Mouse (Mus musculus) hindbrain, embryonic 13.5 days (tissue): ENCODE results near the gene Rpp25. TPM values are rescaled to one million over a fixed set of nuclear protein-coding genes. Genes with fewer than 3 reads are reported as not detected.
A peak's percentile ranks its signal among the peaks of the same experiment; 100 is the strongest.

ENCODE experiments used
- ATAC-seq: fragments of 200-750 bp; cut with Nextera tagmentation; 2 replicates; pipeline ENCODE4 v1.8.0; 2017; ENCODE audit warnings: moderate TSS enrichment; ENCODE audit not compliant: low FRiP score
- H3K27ac ChIP-seq: fragments of 300-500 bp; sonication (generic); 2 replicates; pipeline ENCODE4 v1.5.1; 2015; ENCODE audit warnings: inconsistent platforms, mild to moderate bottlenecking, moderate library complexity
- H3K27me3 ChIP-seq: fragments of 300-500 bp; sonication (generic); 2 replicates; pipeline ENCODE4 v1.6.1; 2015; ENCODE audit warnings: mild to moderate bottlenecking, inconsistent platforms
- H3K36me3 ChIP-seq: fragments of 300-500 bp; sonication (generic); 2 replicates; pipeline ENCODE4 v1.6.1; 2015; ENCODE audit warnings: mild to moderate bottlenecking, inconsistent platforms
- H3K4me1 ChIP-seq: fragments of 300-500 bp; sonication (generic); replicated peaks from 2 replicates; pipeline ENCODE4 v1.6.1; 2015; ENCODE audit warnings: inconsistent platforms
- H3K4me2 ChIP-seq: fragments of 300-500 bp; sonication (generic); 2 replicates; pipeline ENCODE4 v1.6.1; 2015; ENCODE audit warnings: inconsistent platforms, mild to moderate bottlenecking, moderate library complexity
- H3K4me3 ChIP-seq: fragments of 300-500 bp; sonication (generic); 2 replicates; pipeline ENCODE4 v1.5.1; 2015; ENCODE audit warnings: mild to moderate bottlenecking, inconsistent platforms
- H3K9ac ChIP-seq: fragments of 300-500 bp; sonication (generic); 2 replicates; pipeline ENCODE4 v1.6.1; 2015; ENCODE audit warnings: mild to moderate bottlenecking, inconsistent platforms
- H3K9me3 ChIP-seq: fragments of 300-500 bp; sonication (generic); 2 replicates; pipeline ENCODE4 v1.6.1; 2016; ENCODE audit warnings: inconsistent platforms
- WGBS: fragments of 180-500 bp; shearing (Covaris S2); methylation state at CpG from one replicate; pipeline ENCODE4 v1.1.7; 2015; 5-methylcytosine and 5-hydroxymethylcytosine counted together
- polyA plus RNA-seq: library from polyadenylated mRNA; unstranded; fragments of >200 nt; fragmentation: Nextera tagmentation; extraction: Ambion mirVana; gene quantifications from 2 replicates; pipeline ENCODE4 v1.2.1, GENCODE M21; 2015

Gene Rpp25
- polyA plus RNA-seq, 1 experiment from 2014 or later = 15.6 TPM

- Histone ChIP-seq H3K27me3 (peaks cover 39% of the 10 kb centered on the region), H3K9me3 (no peaks in the 10 kb centered on the region), H3K27ac (peak overlapping the region; percentile 74), H3K4me2 (no peak overlapping the region), H3K4me1 (peaks cover 62% of the 10 kb centered on the region), H3K36me3 (no peaks in the 10 kb centered on the region), H3K9ac (no peak overlapping the region; the same call in 1 of the 2 replicates), H3K4me3 (no peak overlapping the region)
- no peak for ATAC-seq
- WGBS = 47% methylated on average over 7 of the region's 7 CpGs
Observed at GRCm38 (mm10) chr9:57498536-57498935, 5.3 kb upstream of the Rpp25 start.

- H3K27me3 ChIP-seq = peaks cover 67% of the 10 kb centered on the region
Observed at GRCm38 (mm10) chr9:57501452-57501851, 2.4 kb upstream of the Rpp25 start.

GRCm38 (mm10) chr9:57501861-57502260, 2.0 kb upstream of the Rpp25 start:
- H3K4me3 ChIP-seq = peak overlapping the region; percentile 26
- no peaks in the 10 kb centered on the region for H3K36me3 ChIP-seq
- peak overlapping the region; percentile 69 for H3K9ac ChIP-seq
- under 1% methylated on average over 20 of the region's 20 CpGs for WGBS
- H3K4me2 ChIP-seq = peak overlapping the region; percentile 87
- peak overlapping the region; percentile 90 for H3K27ac ChIP-seq
- H3K9me3 ChIP-seq = no peaks in the 10 kb centered on the region
- ATAC-seq = peak; percentile 59
- H3K4me1 ChIP-seq = peaks cover 92% of the 10 kb centered on the region
- H3K27me3 ChIP-seq = peaks cover 68% of the 10 kb centered on the region

More at GRCm38 (mm10) chr9:57501452-57501851, 2.4 kb upstream of the Rpp25 start:
- Histone ChIP-seq H3K4me1 (peaks cover 91% of the 10 kb centered on the region), H3K4me2 (peak overlapping the region; percentile 87), H3K4me3 (peak overlapping the region; percentile 26), H3K27ac (peak overlapping the region; percentile 90), H3K36me3 (no peaks in the 10 kb centered on the region), H3K9ac (peak overlapping the region; percentile 69), H3K9me3 (no peaks in the 10 kb centered on the region)
- no peak for ATAC-seq
- 4% methylated on average over 13 of the region's 13 CpGs for WGBS

- no peaks in the 10 kb centered on the region for H3K9me3 ChIP-seq
- peak overlapping the region; percentile 69 for H3K9ac ChIP-seq
- H3K4me3 ChIP-seq = peak overlapping the region; percentile 46
- H3K4me2 ChIP-seq = peak overlapping the region; percentile 87
- H3K27me3 ChIP-seq = peaks cover 63% of the 10 kb centered on the region
- H3K27ac ChIP-seq = peak overlapping the region; percentile 90
- WGBS = 3% methylated on average over 23 of the region's 23 CpGs
- peaks cover 81% of the 10 kb centered on the region for H3K4me1 ChIP-seq
- H3K36me3 ChIP-seq = no peaks in the 10 kb centered on the region
- ATAC-seq = no peak
Observed at GRCm38 (mm10) chr9:57502911-57503621, 760 bp upstream of the Rpp25 start.

GRCm38 (mm10) chr9:57504381-57504700, 515 bp downstream of the Rpp25 start:
- peak; percentile 54 for ATAC-seq
- peak overlapping the region; percentile 81 for H3K27ac ChIP-seq
- peak overlapping the region; percentile 87 for H3K4me2 ChIP-seq
- H3K4me3 ChIP-seq = peak overlapping the region; percentile 46
- WGBS = under 1% methylated on average over 34 of the region's 34 CpGs
- H3K9me3 ChIP-seq = no peaks in the 10 kb centered on the region
- H3K4me1 ChIP-seq = peaks cover 70% of the 10 kb centered on the region
- peak overlapping the region; percentile 69 for H3K9ac ChIP-seq
- peaks cover 62% of the 10 kb centered on the region for H3K27me3 ChIP-seq
- no peaks in the 10 kb centered on the region for H3K36me3 ChIP-seq

GRCm38 (mm10) chr9:57504891-57505290, 1.1 kb downstream of the Rpp25 start:
- H3K27me3 ChIP-seq = peaks cover 56% of the 10 kb centered on the region

GRCm38 (mm10) chr9:57505700-57506099, 1.9 kb downstream of the Rpp25 start:
- peak overlapping the region; percentile 87 for H3K4me2 ChIP-seq
- peaks cover 48% of the 10 kb centered on the region for H3K27me3 ChIP-seq
- H3K36me3 ChIP-seq = no peaks in the 10 kb centered on the region
- peak; percentile 78 for ATAC-seq
- no peaks in the 10 kb centered on the region for H3K9me3 ChIP-seq
- peaks cover 58% of the 10 kb centered on the region for H3K4me1 ChIP-seq
- peak overlapping the region; percentile 81 for H3K27ac ChIP-seq
- WGBS = 4% methylated on average over 8 of the region's 8 CpGs
- H3K9ac ChIP-seq = 0 out of 2 replicates have a peak overlapping the region, but pooled peaks have one; percentile 19
- no peak overlapping the region for H3K4me3 ChIP-seq

More at GRCm38 (mm10) chr9:57504891-57505290, 1.1 kb downstream of the Rpp25 start:
- Histone ChIP-seq H3K27ac (peak overlapping the region; percentile 81), H3K4me1 (peaks cover 65% of the 10 kb centered on the region), H3K4me2 (peak overlapping the region; percentile 87), H3K9me3 (no peaks in the 10 kb centered on the region), H3K4me3 (peak overlapping the region; percentile 46), H3K36me3 (no peaks in the 10 kb centered on the region), H3K9ac (peak overlapping the region; percentile 69; the same call in 1 of the 2 replicates)
- no peak for ATAC-seq
- 45% methylated on average over 10 of the region's 10 CpGs for WGBS

GRCm38 (mm10) chr9:57510577-57510976, 6.8 kb downstream of the Rpp25 start:
- WGBS = 28% methylated on average over 2 of the region's 2 CpGs
- Histone ChIP-seq H3K36me3 (no peaks in the 10 kb centered on the region), H3K9me3 (no peaks in the 10 kb centered on the region), H3K4me3 (no peak overlapping the region), H3K4me2 (no peak overlapping the region), H3K4me1 (peaks cover 9% of the 10 kb centered on the region), H3K27me3 (peaks cover 9% of the 10 kb centered on the region), H3K27ac (no peak overlapping the region), H3K9ac (no peak overlapping the region)
- ATAC-seq = no peak

GRCm38 (mm10) chr9:57517113-57517512, 13.3 kb downstream of the Rpp25 start:
- WGBS = 13% methylated on average over 3 of the region's 3 CpGs
- H3K4me2 ChIP-seq = no peak overlapping the region
- no peaks in the 10 kb centered on the region for H3K9me3 ChIP-seq
- no peak overlapping the region for H3K9ac ChIP-seq
- no peak for ATAC-seq
- no peaks in the 10 kb centered on the region for H3K36me3 ChIP-seq
- no peak overlapping the region for H3K4me3 ChIP-seq
- H3K4me1 ChIP-seq = peaks cover 5% of the 10 kb centered on the region
- no peaks in the 10 kb centered on the region for H3K27me3 ChIP-seq
- H3K27ac ChIP-seq = peak overlapping the region; percentile 68

- Histone ChIP-seq H3K36me3 (no peaks in the 10 kb centered on the region), H3K27ac (peak overlapping the region; percentile 97), H3K4me2 (peak overlapping the region; percentile 71), H3K9ac (peak overlapping the region; percentile 100), H3K4me1 (peaks cover 28% of the 10 kb centered on the region), H3K9me3 (no peaks in the 10 kb centered on the region), H3K27me3 (no peaks in the 10 kb centered on the region), H3K4me3 (peak overlapping the region; percentile 96)
- WGBS = 25% methylated on average over 16 of the region's 16 CpGs
- ATAC-seq = peak; percentile 55
Observed at GRCm38 (mm10) chr9:57520375-57521055, 16.7 kb downstream of the Rpp25 start.

GRCm38 (mm10) chr9:57521056-57521911, 17.5 kb downstream of the Rpp25 start, which contains the start of gene Cox5a:
Gene Cox5a, plus strand, starts transcription at chr9:57521274.
- ATAC-seq = peak; percentile 95
- WGBS = under 1% methylated on average over 95 of the region's 95 CpGs

More at GRCm38 (mm10) chr9:57521056-57521911, 17.5 kb downstream of the Rpp25 start, which contains the start of gene Cox5a:
- Histone ChIP-seq H3K4me2 (peak within 1 kb of the TSS; percentile 71), H3K27ac (peak within 1 kb of the TSS; percentile 97), H3K4me3 (peak within 1 kb of the TSS; percentile 96), H3K27me3 (no peaks in the 10 kb centered on the region), H3K4me1 (peaks cover 33% of the 10 kb centered on the region), H3K36me3 (no peaks in the 10 kb centered on the region), H3K9me3 (no peaks in the 10 kb centered on the region), H3K9ac (peak within 1 kb of the TSS; percentile 100)
